Mouse (Mus musculus): ENCODE results near the gene Lef1. TPM values are rescaled to one million over a fixed set of nuclear protein-coding genes. Genes with fewer than 3 reads are reported as not detected.

Lef1 gene
- polyA plus RNA-seq, 1 experiment from 2014 or later: 0.25 TPM

DNA sequence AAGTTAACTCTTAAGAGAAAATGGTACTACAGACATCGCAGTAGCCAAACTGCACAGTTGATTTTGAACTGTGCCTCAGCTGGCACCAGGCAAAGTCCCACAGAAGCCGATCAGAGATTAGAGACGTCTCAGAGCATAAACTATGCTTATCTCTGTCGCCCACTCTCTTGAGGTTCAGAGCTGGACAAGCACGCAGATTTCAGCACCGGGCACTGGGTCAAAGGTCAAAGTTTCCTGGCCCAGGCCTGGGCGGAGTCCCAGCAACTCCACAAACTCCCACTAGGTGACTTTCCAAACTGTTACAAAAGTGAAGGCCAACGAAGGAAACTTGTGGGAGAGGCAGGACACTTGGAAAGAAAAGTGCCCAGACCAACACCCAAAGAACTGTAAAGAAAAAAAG lies 160.9 kb downstream of the Lef1 start:
- H3K4me1 ChIP-seq (replicated peaks; ENCODE audit: control insufficient read depth, insufficient read depth, low read length): no peaks in the 10 kb centered on the region; the same call in 1 of the 2 replicates
- peaks cover 4% of the 10 kb centered on the region; the same call in 1 of the 2 replicates for H3K36me3 ChIP-seq (ENCODE audit: control insufficient read depth, insufficient read depth)
- H3K4me3 ChIP-seq (ENCODE audit: low read depth, low read length): peak overlapping the region; percentile 73
- peak overlapping the region; percentile 72 for H3K4me2 ChIP-seq (replicated peaks; ENCODE audit: low read depth)
- H3K27ac ChIP-seq (ENCODE audit: low read depth, low read length): peak overlapping the region; percentile 97
- H3K9ac ChIP-seq (ENCODE audit: low read depth, low read length): peak overlapping the region; percentile 84
- H3K27me3 ChIP-seq (replicated peaks; ENCODE audit: control insufficient read depth, insufficient read depth, low read length): no peaks in the 10 kb centered on the region
- peak; percentile 61 for TF ChIP-seq CTCF (IDR thresholded peaks at IDR 0.05; ENCODE audit: low read depth)
- WGBS: 4% methylated on average over 8 of the region's 8 CpGs
- ATAC-seq: peak; percentile 68
- no peaks in the 10 kb centered on the region for H3K9me3 ChIP-seq (ENCODE audit: control insufficient read depth)

DNA sequence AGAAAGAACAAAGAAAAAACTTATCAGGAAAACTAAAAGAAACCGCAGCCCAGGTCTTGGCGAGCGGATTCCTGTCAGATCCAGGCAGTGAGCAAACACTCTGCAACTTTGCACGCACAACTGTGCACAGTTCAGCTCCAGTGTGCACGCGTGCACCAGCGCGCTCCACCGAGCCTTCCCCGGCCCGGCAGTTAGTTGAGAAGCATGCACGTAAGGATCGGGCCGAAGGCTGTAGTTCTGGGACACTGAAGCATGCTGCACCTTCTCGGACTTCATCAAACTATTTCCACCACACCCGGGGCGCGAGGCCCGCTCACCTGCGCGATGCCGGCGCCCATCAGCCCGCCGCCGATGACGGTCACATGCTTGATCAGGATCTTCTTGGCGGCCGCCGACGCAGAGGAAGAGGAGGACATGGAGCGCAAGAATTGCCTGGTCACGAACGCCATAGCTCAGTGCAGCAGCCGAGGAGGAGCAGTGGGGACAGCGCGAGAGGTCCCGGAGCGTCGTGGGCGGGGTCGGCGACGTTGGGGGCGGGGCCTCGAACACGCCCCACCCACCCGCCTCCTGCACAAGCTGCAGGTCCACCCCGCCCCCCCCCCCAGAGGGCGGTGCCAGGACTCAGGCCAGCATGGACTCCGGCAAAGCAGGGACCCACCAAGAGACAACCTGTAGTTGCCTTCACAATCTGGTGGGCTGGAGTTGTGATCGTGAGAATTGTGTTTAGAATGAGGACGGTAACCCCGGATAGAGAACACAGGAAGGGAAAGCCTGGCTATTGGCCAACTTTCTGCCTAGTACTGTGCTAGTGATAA lies 161.5 kb downstream of the Lef1 start, which contains the start of gene Hadh:
Hadh (minus strand) TSS at position 543 of the 815 bp plus-strand sequence.
- no peak for TF ChIP-seq CTCF (IDR thresholded peaks at IDR 0.05; ENCODE audit: low read depth)
- under 1% methylated on average over 53 of the region's 54 CpGs for WGBS
- Histone ChIP-seq H3K9ac (ENCODE audit: low read depth, low read length) (peak within 1 kb of the TSS; percentile 84), H3K9me3 (ENCODE audit: control insufficient read depth) (no peaks in the 10 kb centered on the region), H3K4me1 (replicated peaks; ENCODE audit: control insufficient read depth, insufficient read depth, low read length) (no peaks in the 10 kb centered on the region; the same call in 1 of the 2 replicates), H3K36me3 (ENCODE audit: control insufficient read depth, insufficient read depth) (peaks cover 4% of the 10 kb centered on the region; the same call in 1 of the 2 replicates), H3K4me3 (ENCODE audit: low read depth, low read length) (peak within 1 kb of the TSS; percentile 73), H3K27me3 (replicated peaks; ENCODE audit: control insufficient read depth, insufficient read depth, low read length) (no peaks in the 10 kb centered on the region), H3K27ac (ENCODE audit: low read depth, low read length) (peak within 1 kb of the TSS; percentile 97), H3K4me2 (replicated peaks; ENCODE audit: low read depth) (peak within 1 kb of the TSS; percentile 72)
- peak; percentile 85 for ATAC-seq

DNA sequence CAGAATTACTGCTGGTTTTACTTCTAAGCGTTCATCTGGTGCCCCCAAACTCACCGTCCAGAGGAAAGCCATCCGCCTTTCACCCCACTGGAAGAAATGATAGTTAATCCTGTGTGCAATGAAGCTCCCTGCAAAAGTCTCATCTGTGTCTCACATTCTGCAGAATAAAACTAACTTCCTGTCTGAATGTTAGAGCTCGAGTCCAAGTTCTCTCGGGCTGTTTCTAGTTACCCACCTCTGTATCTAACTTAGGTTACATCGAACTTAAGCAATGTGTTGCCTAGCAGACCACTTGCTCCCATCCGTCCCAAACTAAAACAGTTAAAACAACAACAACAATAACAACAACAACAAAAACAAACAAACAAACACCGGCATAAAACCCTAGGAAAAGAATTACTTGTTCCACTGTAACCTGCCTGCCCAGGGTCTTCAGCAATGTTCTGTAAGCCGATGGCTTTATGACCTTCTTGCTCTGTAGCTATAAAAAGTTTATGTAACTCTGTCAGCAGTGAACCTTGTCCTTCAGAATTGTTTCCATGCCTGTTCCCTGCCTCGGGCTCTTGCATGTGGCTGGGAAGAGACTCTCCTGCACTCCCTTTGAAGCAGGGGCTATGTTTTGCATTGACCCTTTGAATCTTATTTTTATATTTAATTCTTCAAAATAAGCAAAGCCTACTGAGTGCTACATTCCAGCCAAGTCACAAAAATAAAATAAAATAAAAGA lies 162.3 kb downstream of the Lef1 start:
- no peaks in the 10 kb centered on the region for H3K27me3 ChIP-seq (replicated peaks; ENCODE audit: control insufficient read depth, insufficient read depth, low read length)
- no peak for TF ChIP-seq CTCF (IDR thresholded peaks at IDR 0.05; ENCODE audit: low read depth)
- peak overlapping the region; percentile 84 for H3K9ac ChIP-seq (ENCODE audit: low read depth, low read length)
- no peaks in the 10 kb centered on the region for H3K9me3 ChIP-seq (ENCODE audit: control insufficient read depth)
- ATAC-seq: peak; percentile 55
- H3K27ac ChIP-seq (ENCODE audit: low read depth, low read length): peak overlapping the region; percentile 97
- peaks cover 3% of the 10 kb centered on the region; the same call in 1 of the 2 replicates for H3K36me3 ChIP-seq (ENCODE audit: control insufficient read depth, insufficient read depth)
- H3K4me3 ChIP-seq (ENCODE audit: low read depth, low read length): peak overlapping the region; percentile 73
- H3K4me2 ChIP-seq (replicated peaks; ENCODE audit: low read depth): peak overlapping the region; percentile 72
- WGBS: 9% methylated on average over 10 of the region's 10 CpGs
- H3K4me1 ChIP-seq (replicated peaks; ENCODE audit: control insufficient read depth, insufficient read depth, low read length): no peaks in the 10 kb centered on the region; the same call in 1 of the 2 replicates

Other genes starting within 250 kb of the Lef1 start
- gene Hadh, start 161.6 kb downstream of the Lef1 start, polyA plus RNA-seq (2015; fragmentation: Nextera tagmentation; extraction: Ambion mirVana): 581 and 642 TPM in 2 replicates
- gene Cyp2u1, start 192.8 kb downstream of the Lef1 start, polyA plus RNA-seq (2015; fragmentation: Nextera tagmentation; extraction: Ambion mirVana): 17.1 and 24.2 TPM in 2 replicates